In genomic region chr11:20017937-20018336, GRCm38 (mm10) we compare ENCODE assay signal across 20 mouse cellular contexts.
DNase-seq lines count a peak whose midpoint lies in the region; ATAC-seq and TF ChIP-seq lines count a peak whose summit lies in the region.
"Had no signal": no experiment of that assay in that cellular context is flagged by ENCODE, and none has a peak within 500 bp of the region (broad histone marks: within the 10 kb centered on the region; RNA-seq: fewer than 3 reads in every experiment).

No protein-coding gene starts in this region.

- peaks cover 74% of the 10 kb centered on the region for H3K36me3 ChIP-seq in kidney, embryonic 16.5 days (ENCODE audit: insufficient read depth, low read length)
- H3K36me3 ChIP-seq in stomach, embryonic 14.5 days (ENCODE audit: control insufficient read depth, insufficient read depth, low read length) = peaks cover 43% of the 10 kb centered on the region
- peaks cover 33% of the 10 kb centered on the region for H3K36me3 ChIP-seq in stomach, postnatal 0 days (ENCODE audit: control insufficient read depth, insufficient read depth, low read length)
- peaks cover 46% of the 10 kb centered on the region for H3K36me3 ChIP-seq in midbrain, embryonic 15.5 days (replicated peaks)

- TF ChIP-seq EP300 in stomach, postnatal 0 days (optimal IDR thresholded peaks at IDR 0.05) = no peak

- no peak overlapping the region for H3K27ac ChIP-seq in kidney, embryonic 16.5 days (ENCODE audit: low read length)
- H3K27ac ChIP-seq in stomach, embryonic 14.5 days (ENCODE audit: low read length) = no peak overlapping the region; the same call in 1 of the 2 replicates
- H3K27ac ChIP-seq in stomach, postnatal 0 days (replicated peaks) = no peak overlapping the region
- H3K27ac ChIP-seq in midbrain, embryonic 15.5 days = no peak overlapping the region
- H3K27ac ChIP-seq: embryonic facial prominence, embryonic 10.5 days; embryonic facial prominence, embryonic 12.5 days; forebrain, embryonic 13.5 days; forebrain, embryonic 15.5 days had no signal

- no peak overlapping the region for H3K9ac ChIP-seq in kidney, embryonic 16.5 days (replicated peaks; ENCODE audit: low read length)
- H3K9ac ChIP-seq in stomach, embryonic 14.5 days (replicated peaks; ENCODE audit: low read depth, low read length) = no peak overlapping the region
- no peak overlapping the region for H3K9ac ChIP-seq in stomach, postnatal 0 days (ENCODE audit: low read length)
- no peak overlapping the region for H3K9ac ChIP-seq in midbrain, embryonic 15.5 days
- H3K9ac ChIP-seq: embryonic facial prominence, embryonic 12.5 days; forebrain, embryonic 13.5 days; forebrain, embryonic 15.5 days; forebrain, postnatal 0 days had no signal

- no peaks in the 10 kb centered on the region for H3K4me1 ChIP-seq in kidney, embryonic 16.5 days (ENCODE audit: insufficient read depth, low read length)
- H3K4me1 ChIP-seq in stomach, embryonic 14.5 days (ENCODE audit: control insufficient read depth, insufficient read depth, low read length) = no peaks in the 10 kb centered on the region
- H3K4me1 ChIP-seq in stomach, postnatal 0 days (replicated peaks; ENCODE audit: control insufficient read depth, insufficient read depth) = no peaks in the 10 kb centered on the region
- no peaks in the 10 kb centered on the region for H3K4me1 ChIP-seq in midbrain, embryonic 15.5 days
- H3K4me1 ChIP-seq: embryonic facial prominence, embryonic 10.5 days; embryonic facial prominence, embryonic 12.5 days; forebrain, embryonic 13.5 days; forebrain, embryonic 15.5 days had no signal

- WGBS in kidney, embryonic 16.5 days = 62% methylated on average over 13 of the region's 13 CpGs
- 89% methylated on average over 13 of the region's 13 CpGs for WGBS in stomach, embryonic 14.5 days
- 86% methylated on average over 13 of the region's 13 CpGs for WGBS in stomach, postnatal 0 days
- WGBS in midbrain, embryonic 15.5 days = 96% methylated on average over 13 of the region's 13 CpGs

- H3K27me3 ChIP-seq in kidney, embryonic 16.5 days (ENCODE audit: insufficient read depth, low read length) = no peaks in the 10 kb centered on the region
- no peaks in the 10 kb centered on the region for H3K27me3 ChIP-seq in stomach, embryonic 14.5 days (ENCODE audit: control insufficient read depth, insufficient read depth, low read length)
- no peaks in the 10 kb centered on the region for H3K27me3 ChIP-seq in stomach, postnatal 0 days (ENCODE audit: control insufficient read depth, insufficient read depth, low read length)
- no peaks in the 10 kb centered on the region for H3K27me3 ChIP-seq in midbrain, embryonic 15.5 days (replicated peaks)
- H3K27me3 ChIP-seq: embryonic facial prominence, embryonic 12.5 days; forebrain, embryonic 13.5 days; forebrain, embryonic 15.5 days; Patski had no signal

- H3K4me3 ChIP-seq in kidney, embryonic 16.5 days (ENCODE audit: low read length) = no peak overlapping the region
- H3K4me3 ChIP-seq in stomach, embryonic 14.5 days (ENCODE audit: low read depth, low read length) = no peak overlapping the region
- no peak overlapping the region for H3K4me3 ChIP-seq in stomach, postnatal 0 days (ENCODE audit: low read depth, low read length)
- H3K4me3 ChIP-seq in midbrain, embryonic 15.5 days = no peak overlapping the region
- H3K4me3 ChIP-seq: embryonic facial prominence, embryonic 10.5 days; embryonic facial prominence, embryonic 12.5 days; forebrain, embryonic 13.5 days; forebrain, embryonic 15.5 days had no signal

- no peak overlapping the region for H3K4me2 ChIP-seq in kidney, embryonic 16.5 days (replicated peaks; ENCODE audit: low read depth, low read length)
- no peak overlapping the region for H3K4me2 ChIP-seq in stomach, embryonic 14.5 days (replicated peaks; ENCODE audit: low read depth, low read length)
- H3K4me2 ChIP-seq in stomach, postnatal 0 days (replicated peaks; ENCODE audit: low read depth) = no peak overlapping the region
- no peak overlapping the region for H3K4me2 ChIP-seq in midbrain, embryonic 15.5 days
- H3K4me2 ChIP-seq: embryonic facial prominence, embryonic 12.5 days; forebrain, embryonic 13.5 days; forebrain, embryonic 15.5 days had no signal

- DNase-seq in kidney, adult 18-20 months = no peak
- DNase-seq in stomach, postnatal 0 days (ENCODE audit: low spot score) = no peak
- DNase-seq: adrenal gland, adult 8-10 months; adrenal gland, postnatal 14 days; adrenal gland, postnatal 36 days; cerebellum, adult 11-12 months; cerebellum, adult 2 months; cerebellum, adult 9-10 months; cerebellum, postnatal 10 days; cerebellum, postnatal 25 days; forebrain, postnatal 0 days had no signal

- no peak for TF ChIP-seq CTCF in stomach, postnatal 0 days (IDR thresholded peaks at IDR 0.05; ENCODE audit: low read depth)

- H3K9me3 ChIP-seq in kidney, embryonic 16.5 days (ENCODE audit: low read length) = peaks cover 39% of the 10 kb centered on the region
- peaks cover 36% of the 10 kb centered on the region for H3K9me3 ChIP-seq in stomach, embryonic 14.5 days (ENCODE audit: control insufficient read depth, low read depth, low read length)
- H3K9me3 ChIP-seq in stomach, postnatal 0 days (ENCODE audit: control insufficient read depth, low read length) = 0 out of 2 replicates have a peak, but pooled peaks cover 12% of the 10 kb centered on the region
- H3K9me3 ChIP-seq in midbrain, embryonic 15.5 days = peaks cover 25% of the 10 kb centered on the region

- peak; percentile 54 for ATAC-seq in kidney, embryonic 16.5 days (ENCODE audit: low FRiP score, low TSS enrichment)
- ATAC-seq in stomach, embryonic 14.5 days (ENCODE audit: insufficient number of reproducible peaks, insufficient read depth, low FRiP score, low read depth) = 0 out of 2 replicates have a peak, but pooled peaks have one; percentile 28
- ATAC-seq in stomach, postnatal 0 days (ENCODE audit: low FRiP score, low TSS enrichment) = no peak
- ATAC-seq in midbrain, embryonic 15.5 days (replicated peaks) = no peak
- ATAC-seq: activated CD4-positive, CD25-positive, alpha-beta regulatory T cell, adult 4 months; forebrain, embryonic 13.5 days; forebrain, embryonic 15.5 days; forebrain, postnatal 0 days; Patski had no signal

Comparison
In these comparisons a context has a peak if more than half of its experiments do, and no peak if none do; other contexts are left out.
1. ATAC-seq: peak in kidney, embryonic 16.5 days (single experiment) and stomach, embryonic 14.5 days (single experiment); none in stomach, postnatal 0 days (single experiment) and midbrain, embryonic 15.5 days (single experiment).